Mouse (Mus musculus): ENCODE results near the gene Foxk2.
A peak's percentile ranks its signal among the peaks of the same experiment; 100 is the strongest.
"Not testable (repeated sequence)": the region's sequence is repeated elsewhere in the genome, so short reads cannot be mapped to it uniquely, and the experiment has no call there.

Gene Foxk2

GRCm38 (mm10) chr11:121278011-121278410 lies 18.2 kb downstream of the Foxk2 start:
- DNase-seq (ENCODE audit: extremely low read depth, low read depth), result no peak

- peak; percentile 50 for DNase-seq (ENCODE audit: extremely low read depth, low read depth)
These were observed 23.1 kb downstream of the Foxk2 start for GRCm38 (mm10) chr11:121282911-121283310.

- no peak for DNase-seq (ENCODE audit: extremely low read depth, low read depth)
These were observed 30.1 kb downstream of the Foxk2 start for GRCm38 (mm10) chr11:121289859-121290258.

GRCm38 (mm10) chr11:121294771-121295170 lies 35.0 kb downstream of the Foxk2 start:
- DNase-seq (ENCODE audit: extremely low read depth, low read depth), result no peak

GRCm38 (mm10) chr11:121298493-121298892 lies 38.7 kb downstream of the Foxk2 start:
- no peak for DNase-seq (ENCODE audit: extremely low read depth, low read depth)

- no peak for DNase-seq (ENCODE audit: extremely low read depth, low read depth)
These were observed 40.5 kb downstream of the Foxk2 start for GRCm38 (mm10) chr11:121300265-121300664.

GRCm38 (mm10) chr11:121305371-121305770 lies 45.6 kb downstream of the Foxk2 start:
- DNase-seq (ENCODE audit: extremely low read depth, low read depth), result no peak

- DNase-seq (ENCODE audit: extremely low read depth, low read depth), result no peak
These were observed 46.8 kb downstream of the Foxk2 start for GRCm38 (mm10) chr11:121306608-121307007.

GRCm38 (mm10) chr11:121307712-121308111 lies 47.9 kb downstream of the Foxk2 start:
- DNase-seq (ENCODE audit: extremely low read depth, low read depth), result not testable (repeated sequence)

- DNase-seq (ENCODE audit: extremely low read depth, low read depth), result no peak
These were observed 66.2 kb downstream of the Foxk2 start for GRCm38 (mm10) chr11:121326034-121326433.

- no peak for DNase-seq (ENCODE audit: extremely low read depth, low read depth)
These were observed 66.9 kb downstream of the Foxk2 start for GRCm38 (mm10) chr11:121326681-121327080.

GRCm38 (mm10) chr11:121328206-121328605 lies 68.4 kb downstream of the Foxk2 start:
- no peak for DNase-seq (ENCODE audit: extremely low read depth, low read depth)

GRCm38 (mm10) chr11:121328619-121329018 lies 68.8 kb downstream of the Foxk2 start:
- no peak for DNase-seq (ENCODE audit: extremely low read depth, low read depth)

- DNase-seq (ENCODE audit: extremely low read depth, low read depth), result no peak
These were observed 71.9 kb downstream of the Foxk2 start for GRCm38 (mm10) chr11:121331641-121332040.

- no peak for DNase-seq (ENCODE audit: extremely low read depth, low read depth)
These were observed 79.9 kb downstream of the Foxk2 start for GRCm38 (mm10) chr11:121339647-121340046.

- no peak for DNase-seq (ENCODE audit: extremely low read depth, low read depth)
These were observed 80.5 kb downstream of the Foxk2 start for GRCm38 (mm10) chr11:121340287-121340686.

- not testable (repeated sequence) for DNase-seq (ENCODE audit: extremely low read depth, low read depth)
These were observed 82.6 kb downstream of the Foxk2 start for GRCm38 (mm10) chr11:121342423-121342822.

GRCm38 (mm10) chr11:121347036-121347435 lies 87.2 kb downstream of the Foxk2 start:
- DNase-seq (ENCODE audit: extremely low read depth, low read depth), result no peak

- DNase-seq (ENCODE audit: extremely low read depth, low read depth), result no peak
These were observed 88.4 kb downstream of the Foxk2 start for GRCm38 (mm10) chr11:121348166-121348565.

- not testable (repeated sequence) for DNase-seq (ENCODE audit: extremely low read depth, low read depth)
These were observed 88.9 kb downstream of the Foxk2 start for GRCm38 (mm10) chr11:121348727-121349126.

- DNase-seq (ENCODE audit: extremely low read depth, low read depth), result peak; percentile 55
These were observed 93.7 kb downstream of the Foxk2 start for GRCm38 (mm10) chr11:121353326-121354090.

- peak; percentile 93 for DNase-seq (ENCODE audit: extremely low read depth, low read depth)
These were observed 94.4 kb downstream of the Foxk2 start, which contains the start of gene Wdr45b for GRCm38 (mm10) chr11:121354091-121354707. Gene Wdr45b (minus strand): TSS chr11:121354445.
